Mouse (Mus musculus): ENCODE measurements around the gene Camta2.

Gene Camta2

GRCm38 (mm10) chr11:70648512-70648911 is 39.4 kb downstream of the Camta2 start:
- DNase-seq (ENCODE audit: low spot score in 2 of 2): peak in 1 of 2 experiments; percentile 60

DNA sequence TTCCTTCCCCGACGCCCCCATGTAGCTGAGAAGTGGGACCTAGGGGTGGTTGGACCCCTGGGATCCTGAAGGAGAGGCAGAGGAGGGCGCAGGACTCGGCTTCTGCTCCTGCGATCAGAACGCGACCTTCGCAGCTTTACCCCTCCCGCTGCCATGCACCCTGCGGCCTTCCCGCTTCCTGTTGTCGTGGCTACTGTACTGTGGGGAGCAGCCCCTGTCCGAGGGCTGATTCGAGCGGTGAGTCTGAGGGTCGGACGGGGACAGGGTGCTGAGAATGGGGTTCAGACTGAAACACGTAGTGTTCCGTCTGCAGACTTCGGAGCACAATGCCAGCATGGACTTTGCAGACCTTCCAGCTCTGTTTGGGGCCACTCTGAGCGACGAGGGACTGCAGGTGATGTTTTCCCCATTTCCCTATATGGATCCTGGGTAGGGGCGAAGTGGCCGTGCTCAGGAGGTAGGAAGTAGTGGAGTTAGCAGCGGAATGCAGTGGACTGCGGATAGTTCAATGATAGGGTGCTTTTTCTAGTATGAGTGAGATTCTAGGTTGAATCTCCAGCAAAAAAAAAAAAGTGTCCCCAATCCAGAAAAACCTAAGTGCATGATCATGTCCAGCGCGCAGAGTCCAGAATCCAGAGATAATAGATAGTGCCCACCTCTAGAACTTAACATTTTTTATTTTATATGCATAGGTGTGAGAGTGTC is 40.0 kb downstream of the Camta2 start:
- peak in 1 of 2 experiments; percentile 62 for DNase-seq (ENCODE audit: low spot score in 2 of 2)

GRCm38 (mm10) chr11:70646691-70647650 is 40.9 kb downstream of the Camta2 start, which contains the start of the genes Rnf167 and Slc25a11:
TSS of gene Rnf167 (plus strand) at chr11:70647235.
TSS of gene Slc25a11 (minus strand) at chr11:70647479.
- DNase-seq (ENCODE audit: low spot score in 2 of 2): peak; percentile 97

GRCm38 (mm10) chr11:70646259-70646555 is 41.7 kb downstream of the Camta2 start:
- DNase-seq (ENCODE audit: low spot score in 2 of 2): no peak

- no peak for DNase-seq (ENCODE audit: low spot score in 2 of 2)
Measured at GRCm38 (mm10) chr11:70645461-70646258, 42.2 kb downstream of the Camta2 start.

DNA sequence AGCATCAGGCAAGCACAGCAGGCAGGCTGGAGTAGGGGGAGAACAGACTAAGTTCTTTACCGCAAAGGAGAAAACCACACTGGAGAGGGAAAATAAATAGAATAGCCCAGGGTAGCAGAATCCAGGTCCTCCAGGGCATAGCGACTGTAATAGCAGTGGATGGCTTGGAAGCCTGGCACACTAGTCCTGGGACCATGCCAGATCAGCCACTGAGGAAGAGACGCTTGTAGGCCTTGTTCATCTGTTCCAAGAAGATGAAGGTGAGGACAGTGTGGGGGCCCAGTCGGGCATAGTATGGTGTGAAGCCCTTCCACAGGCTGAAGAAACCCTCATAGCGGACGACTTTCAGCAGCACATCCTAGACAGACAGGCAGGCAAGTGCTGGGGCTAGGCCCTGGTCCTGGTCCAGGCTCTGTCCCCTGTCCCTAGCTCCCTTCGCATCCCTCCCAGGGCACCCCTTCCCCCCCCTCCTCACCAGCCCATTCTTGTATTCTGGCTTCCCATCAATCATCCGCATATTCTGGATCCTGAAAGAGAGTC is 43.3 kb downstream of the Camta2 start:
- no peak for DNase-seq (ENCODE audit: low spot score in 2 of 2)

- DNase-seq (ENCODE audit: low spot score in 2 of 2): no peak
Measured at GRCm38 (mm10) chr11:70643051-70643450, 44.9 kb downstream of the Camta2 start.

DNA sequence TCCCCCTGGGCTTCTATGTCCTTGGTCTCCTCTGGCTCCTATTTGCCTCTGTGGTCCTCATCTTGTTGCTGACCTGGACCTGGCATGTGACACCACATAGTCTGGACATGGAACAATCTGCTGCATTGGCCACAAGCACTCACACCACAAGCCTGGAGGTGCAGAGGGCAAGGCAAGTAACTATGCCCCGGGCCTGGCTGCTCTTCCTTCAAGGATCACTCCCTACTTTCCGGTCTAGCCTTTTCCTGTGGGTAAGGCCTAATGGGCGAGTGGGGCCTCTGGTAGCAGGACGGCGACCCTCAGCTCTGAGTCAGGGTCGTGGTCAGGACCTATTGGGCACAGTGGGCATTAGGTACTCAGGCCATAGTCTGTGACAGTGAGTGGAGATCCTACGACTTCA is 46.7 kb downstream of the Camta2 start:
- DNase-seq (ENCODE audit: low spot score in 2 of 2): no peak

DNA sequence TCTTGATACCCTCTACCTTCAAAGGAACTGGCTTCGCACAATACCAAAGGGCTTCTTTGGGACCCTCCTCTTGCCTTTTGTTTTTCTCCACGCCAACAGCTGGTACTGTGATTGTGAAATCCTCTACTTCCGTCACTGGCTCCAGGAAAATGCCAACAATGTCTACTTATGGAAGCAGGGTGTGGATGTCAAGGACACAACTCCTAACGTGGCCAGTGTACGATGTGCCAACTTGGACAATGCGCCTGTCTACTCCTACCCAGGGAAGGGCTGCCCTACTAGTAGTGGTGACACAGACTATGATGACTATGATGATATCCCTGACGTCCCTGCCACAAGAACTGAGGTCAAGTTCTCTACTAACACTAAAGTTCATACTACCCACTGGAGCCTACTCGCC is 47.9 kb downstream of the Camta2 start:
- no peak for DNase-seq (ENCODE audit: low spot score in 2 of 2)

DNA sequence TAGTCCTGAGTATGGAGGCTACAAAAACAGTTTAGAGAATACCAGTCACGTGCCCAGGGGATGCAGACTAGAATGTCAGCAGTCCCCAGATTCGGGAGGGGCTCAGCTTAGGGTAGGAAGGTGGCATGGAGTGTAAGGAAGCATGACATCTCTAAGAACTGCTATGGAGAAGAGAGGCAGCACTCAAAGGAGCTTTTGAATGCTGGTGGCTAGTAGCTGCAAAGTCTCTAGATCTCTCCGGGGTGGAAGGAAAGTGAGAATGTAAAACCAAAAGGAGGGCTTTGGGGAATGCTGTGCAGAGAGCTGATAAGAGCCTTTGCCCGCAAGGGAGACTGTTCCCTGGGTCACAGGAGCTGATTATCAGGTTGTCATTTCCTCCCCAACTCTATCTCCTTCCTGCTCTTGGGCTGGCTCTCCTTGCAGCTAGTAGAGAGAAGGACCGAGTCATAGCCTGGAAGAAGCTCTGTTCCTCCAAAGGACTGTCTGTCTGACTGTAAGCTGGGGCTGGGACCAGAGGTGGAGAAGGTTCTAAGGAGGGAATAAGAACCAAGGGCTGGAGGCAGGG is 49.1 kb downstream of the Camta2 start, which contains the start of gene Gp1ba:
TSS of gene Gp1ba (plus strand) at position 409 of the 565 bp plus-strand sequence.
- no peak for DNase-seq (ENCODE audit: low spot score in 2 of 2)

DNA sequence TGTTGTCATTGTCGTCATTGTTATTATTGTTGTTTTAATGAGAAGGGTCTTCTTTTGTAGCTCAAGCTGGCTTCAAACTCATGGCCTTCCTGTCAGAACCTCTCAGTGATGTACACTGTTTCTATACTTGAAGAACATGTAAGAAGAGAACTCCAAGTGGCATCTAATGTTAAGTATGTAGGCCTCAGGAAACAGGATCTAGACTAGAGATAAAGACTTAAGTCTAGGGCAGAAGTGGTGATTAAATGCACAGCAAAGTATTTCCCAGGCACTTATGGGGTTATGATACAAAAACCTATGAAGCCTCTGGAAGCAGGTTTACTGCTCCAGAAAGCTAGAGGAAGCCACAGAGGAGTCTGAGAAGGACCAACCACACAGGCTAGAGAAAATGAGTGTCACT is 49.6 kb downstream of the Camta2 start:
- no peak for DNase-seq (ENCODE audit: low spot score in 2 of 2)

- DNase-seq (ENCODE audit: low spot score in 2 of 2): no peak
Measured at GRCm38 (mm10) chr11:70637764-70638163, 50.1 kb downstream of the Camta2 start.

DNA sequence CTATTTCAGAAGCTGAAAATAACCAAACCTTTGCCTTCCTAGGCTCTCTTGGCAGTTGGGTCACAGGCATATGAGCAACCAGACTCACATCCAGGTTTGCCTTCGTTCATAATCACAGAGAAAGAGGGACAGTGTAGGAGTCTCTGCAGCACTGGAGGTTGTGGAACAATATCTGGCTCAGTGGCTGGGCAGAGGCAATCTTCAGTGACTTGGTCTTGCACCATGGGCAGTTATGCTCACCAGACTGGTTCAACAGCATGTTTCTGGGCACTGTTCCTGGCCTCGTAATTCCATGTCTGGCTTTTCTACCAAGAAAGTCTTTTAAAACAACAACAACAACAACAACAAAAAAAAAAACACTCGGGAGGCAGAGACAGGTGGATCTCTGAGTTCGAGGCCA is 52.3 kb downstream of the Camta2 start:
- DNase-seq (ENCODE audit: low spot score in 2 of 2): no peak

GRCm38 (mm10) chr11:70630129-70630528 is 57.8 kb downstream of the Camta2 start:
- no peak for DNase-seq (ENCODE audit: low spot score in 2 of 2)

DNA sequence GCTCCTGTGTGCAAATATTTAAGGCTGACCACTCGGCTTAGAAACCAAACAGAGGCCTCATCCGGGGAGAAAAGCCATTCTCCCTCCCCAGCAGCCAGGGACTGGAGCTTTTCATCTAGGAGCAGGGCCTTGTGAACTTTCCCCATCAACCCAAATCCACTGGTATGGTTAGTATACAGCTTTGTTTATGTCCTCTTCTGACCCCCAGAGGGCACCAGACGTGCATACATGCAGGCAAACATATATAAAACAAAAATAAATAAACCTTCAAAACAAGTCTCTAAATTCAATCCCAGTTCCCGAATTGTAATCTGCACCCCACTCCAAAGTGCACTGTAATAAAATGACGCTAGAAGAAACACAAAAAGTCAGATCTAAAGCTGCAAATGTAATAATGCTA is 58.3 kb downstream of the Camta2 start:
- peak; percentile 33 to 52 for DNase-seq (ENCODE audit: low spot score in 2 of 2)

- DNase-seq (ENCODE audit: low spot score in 2 of 2): no peak
Measured at GRCm38 (mm10) chr11:70628431-70628830, 59.5 kb downstream of the Camta2 start.

DNA sequence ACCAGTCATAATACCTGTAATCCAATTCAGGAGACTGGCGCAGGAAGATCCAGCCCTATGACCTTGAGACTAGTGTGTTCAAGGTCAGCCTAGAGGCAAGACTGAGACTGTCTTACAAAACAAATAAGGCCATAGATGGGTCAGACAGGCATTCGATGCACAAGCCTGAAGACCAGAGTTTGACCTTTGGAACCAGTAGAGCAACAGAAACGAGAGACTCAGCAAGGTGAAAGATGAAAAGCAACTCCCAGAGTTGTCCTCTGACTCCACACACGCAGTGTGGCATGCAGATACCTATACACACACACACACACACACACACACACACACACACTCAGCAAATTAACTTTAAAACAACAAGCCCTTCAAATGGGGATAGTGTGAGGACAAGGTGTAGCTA is 61.0 kb downstream of the Camta2 start:
- no peak for DNase-seq (ENCODE audit: low spot score in 2 of 2)

DNA sequence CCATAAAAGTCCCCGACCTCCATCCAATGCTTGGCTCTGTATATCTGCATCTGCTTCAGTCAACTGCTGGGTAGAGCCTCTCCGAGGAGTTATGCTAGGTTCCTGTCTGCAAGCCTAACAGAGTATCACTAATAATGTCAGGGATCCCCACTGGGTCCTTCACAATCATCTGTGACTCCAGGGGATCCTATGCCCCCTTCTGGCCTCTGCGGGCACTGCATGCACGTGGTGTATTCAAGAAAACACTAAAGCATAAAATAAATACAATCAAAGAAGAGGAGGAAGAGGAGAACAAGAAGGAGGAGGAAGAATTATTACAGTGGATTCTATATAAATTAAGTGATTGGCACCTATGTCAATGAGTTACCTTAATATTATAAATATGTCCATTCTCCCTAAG is 62.4 kb downstream of the Camta2 start:
- peak in 1 of 2 experiments; percentile 38 for DNase-seq (ENCODE audit: low spot score in 2 of 2)

DNA sequence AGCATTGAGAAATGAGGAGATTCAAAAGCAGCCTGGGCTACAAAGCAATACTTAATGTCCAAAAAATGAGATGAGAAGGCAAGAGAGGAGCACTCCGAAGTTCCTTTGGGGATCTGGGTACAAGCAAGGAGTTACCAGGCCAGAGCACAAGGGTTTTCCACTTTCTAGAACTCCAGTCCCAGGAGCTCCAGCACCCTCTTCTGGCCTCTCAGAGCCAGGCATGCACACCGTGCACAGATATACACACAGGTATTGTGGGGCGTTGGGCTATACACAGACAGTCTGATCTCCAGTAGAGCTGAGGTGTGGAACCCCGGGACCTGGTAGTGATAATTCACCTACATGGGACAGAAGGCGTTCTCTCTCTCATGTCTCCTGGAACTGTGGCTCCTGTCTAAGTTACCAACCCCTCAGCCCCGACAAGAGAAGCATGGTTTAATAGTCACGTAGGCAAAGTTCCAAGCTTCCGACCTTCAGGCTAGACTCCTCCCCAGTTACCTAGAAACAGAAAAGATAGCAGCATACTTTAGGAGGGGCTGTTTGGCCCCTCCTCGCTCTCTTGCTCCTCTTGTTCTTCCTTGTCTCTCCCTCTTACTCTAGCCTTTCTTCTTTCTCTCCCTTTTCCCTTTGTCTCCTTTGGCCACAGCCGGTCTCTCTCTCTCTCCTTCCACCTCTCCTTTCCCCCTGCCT is 64.7 kb downstream of the Camta2 start:
- no peak for DNase-seq (ENCODE audit: low spot score in 2 of 2)

DNA sequence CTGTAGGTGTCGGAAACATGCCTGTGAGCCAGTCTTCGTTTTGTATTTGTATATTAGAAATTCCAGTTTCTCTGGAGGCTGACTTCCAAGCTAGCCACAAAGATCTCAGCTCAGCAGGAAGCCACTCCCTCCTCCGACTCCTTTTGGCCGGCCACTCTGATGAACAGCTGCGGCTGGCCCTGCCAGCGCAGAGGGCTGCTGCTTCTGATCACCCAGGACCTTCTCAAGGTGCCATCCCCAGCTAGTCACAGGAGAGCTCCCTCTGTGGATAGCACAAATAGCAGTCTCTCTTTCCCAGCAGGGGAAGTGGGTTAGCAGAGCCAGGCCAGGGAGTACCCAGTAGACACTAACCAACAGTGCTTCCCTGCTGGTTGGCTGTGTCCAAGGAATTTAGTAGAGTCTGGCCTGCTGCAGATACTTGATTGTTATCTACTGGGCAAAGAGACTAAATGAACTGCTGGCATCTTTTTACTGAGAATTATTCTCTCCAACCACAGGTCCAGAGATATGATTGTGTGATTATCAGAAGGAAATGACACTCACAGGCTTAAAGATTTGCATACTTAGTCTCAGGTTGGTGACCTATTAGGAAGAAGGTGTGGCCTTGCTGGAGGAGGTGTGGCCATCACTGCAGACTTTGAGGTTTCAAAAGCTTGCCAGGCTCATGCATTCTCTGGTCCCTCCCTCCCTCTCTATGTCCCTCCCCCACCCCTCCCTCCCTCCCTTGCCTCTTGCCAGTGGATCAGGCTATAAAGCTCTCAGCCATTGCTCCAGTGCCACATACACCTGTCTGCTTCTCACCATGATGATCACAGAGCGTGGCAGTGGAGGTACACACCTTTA is 65.7 kb downstream of the Camta2 start:
- no peak for DNase-seq (ENCODE audit: low spot score in 2 of 2)
